Mouse (Mus musculus) lung, embryonic 16.5 days (tissue): ENCODE results near the gene Smyd3. TPM values are rescaled to one million over a fixed set of nuclear protein-coding genes. Genes with fewer than 3 reads are reported as not detected.

Experiments
- ATAC-seq: fragments of 200-750 bp; cut with Nextera tagmentation; 2 replicates; pipeline ENCODE4 v1.8.0; 2017; ENCODE audit warnings: low read depth, mild to moderate bottlenecking, moderate library complexity
- H3K27ac ChIP-seq: fragments of 300-500 bp; sonication (generic); 2 replicates; pipeline ENCODE4 v1.5.1; 2014; ENCODE audit warnings: mild to moderate bottlenecking, control low read depth, low read length
- H3K27me3 ChIP-seq: fragments of 300-500 bp; sonication (generic); 2 replicates; pipeline ENCODE4 v1.6.1; 2014; ENCODE audit warnings: low read depth, low read length, mixed read lengths; ENCODE audit not compliant: control insufficient read depth, insufficient read depth
- H3K36me3 ChIP-seq: fragments of 300-500 bp; sonication (generic); 2 replicates; pipeline ENCODE4 v1.6.1; 2014; ENCODE audit warnings: low read length; ENCODE audit not compliant: control insufficient read depth, insufficient read depth
- H3K4me1 ChIP-seq: fragments of 300-500 bp; sonication (generic); replicated peaks from 2 replicates; pipeline ENCODE4 v1.6.1; 2014; ENCODE audit warnings: low read length, mixed read lengths; ENCODE audit not compliant: control insufficient read depth, insufficient read depth
- H3K4me2 ChIP-seq: fragments of 300-500 bp; sonication (generic); 2 replicates; pipeline ENCODE4 v1.6.1; 2014; ENCODE audit warnings: low read depth, low read length, control low read depth
- H3K4me3 ChIP-seq: fragments of 300-500 bp; sonication (generic); 2 replicates; pipeline ENCODE4 v1.5.1; 2014; ENCODE audit warnings: mild to moderate bottlenecking, low read length, control low read depth
- H3K9ac ChIP-seq: fragments of 300-500 bp; sonication (generic); 2 replicates; pipeline ENCODE4 v1.6.1; 2014; ENCODE audit warnings: low read length, control low read depth
- H3K9me3 ChIP-seq: fragments of 300-500 bp; sonication (generic); 2 replicates; pipeline ENCODE4 v1.6.1; 2016; ENCODE audit warnings: low read length; ENCODE audit not compliant: control insufficient read depth
- WGBS: fragments of 180-500 bp; shearing (Covaris S2); extraction: QIAGEN DNeasy Blood & Tissue Kit; methylation state at CpG from one replicate; pipeline ENCODE4 v1.1.7; 2014; 5-methylcytosine and 5-hydroxymethylcytosine counted together
- polyA plus RNA-seq: library from polyadenylated mRNA; unstranded; fragments of >200 nt; fragmentation: Nextera tagmentation; extraction: Ambion mirVana; gene quantifications from 2 replicates; pipeline ENCODE4 v1.2.1, GENCODE M21; 2015

Gene Smyd3
- 16.8 and 19.1 TPM in 2 replicates for polyA plus RNA-seq

- peak within 1 kb of the TSS; percentile 81 for H3K4me2 ChIP-seq
- no peaks in the 10 kb centered on the region for H3K36me3 ChIP-seq
- WGBS: 6% methylated on average over 39 of the region's 39 CpGs
- peak; percentile 88 for ATAC-seq
- no peaks in the 10 kb centered on the region for H3K27me3 ChIP-seq
- peak within 1 kb of the TSS; percentile 20; the same call in 1 of the 2 replicates for H3K27ac ChIP-seq
- H3K4me1 ChIP-seq: peaks cover 5% of the 10 kb centered on the region
- H3K9me3 ChIP-seq: no peaks in the 10 kb centered on the region
- peak within 1 kb of the TSS; percentile 67 for H3K4me3 ChIP-seq
- H3K9ac ChIP-seq: peak within 1 kb of the TSS; percentile 75
Measured at GRCm38 (mm10) chr1:179517713-179518465, at the start of gene Smyd3. Gene Smyd3 (minus strand): TSS chr1:179518041.

GRCm38 (mm10) chr1:179567558-179567957, 49.7 kb upstream of the Smyd3 start:
- 61% methylated on average over 7 of the region's 7 CpGs for WGBS
- H3K4me3 ChIP-seq: no peak overlapping the region
- H3K27me3 ChIP-seq: no peaks in the 10 kb centered on the region
- H3K9me3 ChIP-seq: no peaks in the 10 kb centered on the region
- no peak overlapping the region for H3K27ac ChIP-seq
- H3K4me2 ChIP-seq: no peak overlapping the region
- no peak for ATAC-seq
- H3K36me3 ChIP-seq: no peaks in the 10 kb centered on the region
- no peak overlapping the region for H3K9ac ChIP-seq
- peaks cover 24% of the 10 kb centered on the region for H3K4me1 ChIP-seq

DNA sequence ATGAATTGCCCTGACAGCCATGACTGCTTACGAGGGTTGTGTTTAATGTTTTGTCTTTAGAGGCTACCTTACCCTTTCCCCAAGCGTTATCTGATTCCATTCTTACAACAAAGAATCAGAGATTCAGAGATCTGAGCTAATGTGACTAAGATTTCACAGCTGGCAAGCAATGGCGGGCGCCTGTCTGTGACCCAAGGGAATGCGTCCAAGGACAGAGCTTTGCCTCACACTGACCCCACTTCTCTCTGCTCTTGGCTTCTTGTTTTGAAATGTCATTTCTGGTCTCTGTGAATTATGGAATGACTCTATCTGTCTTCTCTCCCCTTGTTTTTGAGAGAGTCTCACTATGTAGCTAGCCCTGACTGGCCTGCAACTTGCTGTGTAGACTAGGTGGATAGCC, 46.1 kb upstream of the Smyd3 start:
- ATAC-seq: no peak
- H3K9me3 ChIP-seq: no peaks in the 10 kb centered on the region
- no peaks in the 10 kb centered on the region for H3K27me3 ChIP-seq
- H3K4me3 ChIP-seq: no peak overlapping the region
- no peak overlapping the region for H3K27ac ChIP-seq
- no peaks in the 10 kb centered on the region for H3K36me3 ChIP-seq
- H3K9ac ChIP-seq: no peak overlapping the region
- 68% methylated on average over 5 of the region's 5 CpGs for WGBS
- no peak overlapping the region for H3K4me2 ChIP-seq
- H3K4me1 ChIP-seq: peaks cover 18% of the 10 kb centered on the region; the same call in 1 of the 2 replicates

- Histone ChIP-seq H3K4me1 (peaks cover 11% of the 10 kb centered on the region; the same call in 1 of the 2 replicates), H3K9me3 (no peaks in the 10 kb centered on the region), H3K36me3 (no peaks in the 10 kb centered on the region), H3K4me2 (no peak overlapping the region), H3K4me3 (no peak overlapping the region), H3K27ac (no peak overlapping the region), H3K9ac (no peak overlapping the region), H3K27me3 (no peaks in the 10 kb centered on the region)
- no peak for ATAC-seq
- WGBS: 69% methylated on average over 4 of the region's 4 CpGs
Measured at GRCm38 (mm10) chr1:179563211-179563610, 45.4 kb upstream of the Smyd3 start.

DNA sequence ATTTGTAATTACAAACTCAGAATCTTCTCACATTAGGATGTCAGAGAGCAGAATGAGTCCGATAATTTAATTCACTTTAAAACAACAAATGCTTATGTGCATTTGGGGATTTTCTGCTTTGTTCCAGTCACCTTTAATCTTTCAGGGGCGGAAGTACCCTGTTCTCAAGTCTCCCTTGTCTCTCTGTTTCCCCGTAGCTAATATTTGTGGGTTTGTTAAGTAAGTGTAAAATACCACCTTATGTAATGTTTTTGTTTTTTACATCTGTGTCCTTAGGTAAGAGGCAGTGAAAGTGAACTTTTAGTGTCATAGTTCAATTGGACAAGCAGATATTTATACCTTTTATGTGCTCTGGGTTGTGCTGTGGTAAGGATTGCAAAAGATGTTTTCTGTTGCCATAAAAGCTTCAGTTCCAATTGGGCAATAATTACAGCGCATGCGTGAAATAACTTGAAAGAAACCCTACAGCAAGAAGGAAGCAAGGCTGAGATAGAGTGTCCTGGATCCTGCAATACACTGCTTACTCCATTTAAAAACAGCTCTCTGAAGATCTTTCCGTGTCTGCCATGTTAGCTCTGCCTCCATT, 43.1 kb upstream of the Smyd3 start:
- ATAC-seq: no peak
- no peak overlapping the region for H3K4me3 ChIP-seq
- H3K9me3 ChIP-seq: no peaks in the 10 kb centered on the region
- H3K9ac ChIP-seq: no peak overlapping the region
- H3K27me3 ChIP-seq: no peaks in the 10 kb centered on the region
- peaks cover 4% of the 10 kb centered on the region; the same call in 1 of the 2 replicates for H3K4me1 ChIP-seq
- H3K4me2 ChIP-seq: no peak overlapping the region
- no peak overlapping the region for H3K27ac ChIP-seq
- H3K36me3 ChIP-seq: no peaks in the 10 kb centered on the region
- 87% methylated on average over 6 of the region's 6 CpGs for WGBS

- no peak overlapping the region for H3K27ac ChIP-seq
- no peak overlapping the region for H3K4me2 ChIP-seq
- ATAC-seq: no peak
- peaks cover 4% of the 10 kb centered on the region; the same call in 1 of the 2 replicates for H3K4me1 ChIP-seq
- H3K4me3 ChIP-seq: no peak overlapping the region
- no peaks in the 10 kb centered on the region for H3K27me3 ChIP-seq
- H3K9ac ChIP-seq: no peak overlapping the region
- no peaks in the 10 kb centered on the region for H3K9me3 ChIP-seq
- H3K36me3 ChIP-seq: no peaks in the 10 kb centered on the region
- 63% methylated on average over 11 of the region's 11 CpGs for WGBS
Measured at GRCm38 (mm10) chr1:179559446-179560194, 41.8 kb upstream of the Smyd3 start.

DNA sequence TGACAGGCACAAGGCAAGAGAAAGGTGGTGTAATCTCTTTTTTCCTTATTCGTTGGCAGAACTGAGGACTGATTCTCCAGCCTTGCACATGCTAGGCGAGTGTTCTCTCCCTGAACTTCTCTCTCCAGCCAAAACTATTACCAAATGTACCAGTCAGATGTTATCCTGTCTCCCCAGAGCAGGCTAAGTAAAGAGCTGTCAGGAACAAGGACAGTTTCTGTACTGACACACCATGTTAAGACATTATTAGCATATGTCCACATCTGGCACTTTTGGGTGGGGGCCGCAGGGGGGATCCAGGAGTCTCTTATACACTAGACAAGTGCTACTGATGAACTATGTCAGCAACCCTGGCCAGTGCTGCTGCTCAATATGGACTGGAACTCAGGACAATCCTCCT, 39.1 kb upstream of the Smyd3 start:
- Histone ChIP-seq H3K4me1 (peaks cover 14% of the 10 kb centered on the region), H3K36me3 (no peaks in the 10 kb centered on the region), H3K27ac (no peak overlapping the region), H3K27me3 (no peaks in the 10 kb centered on the region), H3K4me2 (no peak overlapping the region), H3K4me3 (no peak overlapping the region), H3K9me3 (no peaks in the 10 kb centered on the region), H3K9ac (no peak overlapping the region)
- ATAC-seq: no peak
- 72% methylated on average over 3 of the region's 3 CpGs for WGBS

- 0 out of 2 replicates have a peak overlapping the region, but pooled peaks have one; percentile 25 for H3K27ac ChIP-seq
- 74% methylated on average over 4 of the region's 4 CpGs for WGBS
- ATAC-seq: no peak
Measured at GRCm38 (mm10) chr1:179553949-179554347, 36.1 kb upstream of the Smyd3 start.

More at GRCm38 (mm10) chr1:179553949-179554347, 36.1 kb upstream of the Smyd3 start:
- peaks cover 10% of the 10 kb centered on the region for H3K4me1 ChIP-seq
- H3K9ac ChIP-seq: 0 out of 2 replicates have a peak overlapping the region, but pooled peaks have one; percentile 16
- no peaks in the 10 kb centered on the region for H3K27me3 ChIP-seq
- H3K4me3 ChIP-seq: no peak overlapping the region
- no peaks in the 10 kb centered on the region for H3K9me3 ChIP-seq
- no peaks in the 10 kb centered on the region for H3K36me3 ChIP-seq
- no peak overlapping the region for H3K4me2 ChIP-seq
